In genomic region chr10:87100668-87101067, GRCm38 (mm10) we compare ENCODE assay signal across 20 mouse cellular contexts. TPM values are rescaled to one million over a fixed set of nuclear protein-coding genes. Genes with fewer than 3 reads are reported as not detected.
"Had no signal": no experiment of that assay in that cellular context is flagged by ENCODE, and none has a peak within 500 bp of the region (broad histone marks: within the 10 kb centered on the region; RNA-seq: fewer than 3 reads in every experiment).

No protein-coding gene starts in this region.

- ATAC-seq: intestine, postnatal 0 days; liver, postnatal 0 days had no signal

- H3K9me3 ChIP-seq: limb, embryonic 12.5 days; liver, embryonic 13.5 days; lung, embryonic 15.5 days; megakaryocyte, embryonic 14.5 days; neural tube, embryonic 13.5 days had no signal

- H3K4me3 ChIP-seq: limb, embryonic 12.5 days; liver, embryonic 13.5 days; lung, embryonic 15.5 days; megakaryocyte, embryonic 14.5 days; myocyte; neural tube, embryonic 13.5 days had no signal

- H3K27me3 ChIP-seq: limb, embryonic 12.5 days; liver, embryonic 13.5 days; lung, embryonic 15.5 days; megakaryocyte, embryonic 14.5 days; neural tube, embryonic 13.5 days had no signal

- H3K4me1 ChIP-seq: liver, embryonic 13.5 days; lung, embryonic 15.5 days; megakaryocyte, embryonic 14.5 days had no signal

- H3K27ac ChIP-seq: kidney, postnatal 0 days; limb, embryonic 12.5 days; liver, embryonic 13.5 days; lung, embryonic 15.5 days; macrophage; neural tube, embryonic 13.5 days; stomach, postnatal 0 days had no signal

- H3K4me2 ChIP-seq: limb, embryonic 12.5 days; liver, embryonic 13.5 days; lung, embryonic 15.5 days; neural tube, embryonic 13.5 days had no signal

- DNase-seq: kidney, adult 9 months; kidney, postnatal 36 days; liver; liver, embryonic 13.5 days; liver, postnatal 0 days; lung, postnatal 14 days; right cerebral cortex, adult 18-20 months; thymus, postnatal 4 days had no signal

- H3K36me3 ChIP-seq: limb, embryonic 12.5 days; liver, embryonic 13.5 days; lung, embryonic 15.5 days; neural tube, embryonic 13.5 days had no signal

- H3K9ac ChIP-seq: limb, embryonic 12.5 days; liver, embryonic 13.5 days; liver, postnatal 0 days; lung, embryonic 15.5 days; neural tube, embryonic 13.5 days had no signal

RNA-seq across cellular contexts. Expression of gene 1700113H08Rik, which starts 42.8 kb away (rescaled TPM):
- total RNA-seq: layer of hippocampus, adult 18-20 months; layer of hippocampus, postnatal 10 days; left cerebral cortex, postnatal 36 days had no signal
- polyA plus RNA-seq: kidney, postnatal 0 days; limb, embryonic 12.5 days; liver, embryonic 13.5 days; liver, postnatal 0 days; lung, embryonic 15.5 days; macrophage; myocyte; stomach, postnatal 0 days had no signal
